Mouse (Mus musculus): ENCODE measurements around the gene Tfdp2.
"Not testable (repeated sequence)": the region's sequence is repeated elsewhere in the genome, so short reads cannot be mapped to it uniquely, and the experiment has no call there.

Gene Tfdp2

DNA sequence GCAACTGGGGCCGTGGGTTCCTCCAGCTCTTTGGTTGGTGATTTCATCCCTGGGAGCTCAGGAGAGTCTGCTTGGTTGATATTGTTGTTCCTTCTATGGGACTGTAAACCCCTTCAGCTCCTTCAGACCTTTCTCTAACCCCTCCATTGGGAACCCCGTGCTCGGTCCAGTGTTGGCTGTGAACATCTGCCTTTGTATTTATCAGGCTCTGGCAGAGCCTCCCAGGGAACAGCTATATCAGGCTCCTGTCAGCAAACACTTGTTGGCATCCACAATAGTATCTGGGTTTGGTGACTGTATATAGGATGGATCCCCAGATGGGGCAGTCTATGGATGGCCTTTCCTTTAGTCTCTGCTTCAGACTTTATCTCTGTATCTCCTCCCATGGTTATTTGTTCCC lies 116.0 kb downstream of the Tfdp2 start:
- no peak for DNase-seq (ENCODE audit: low spot score)

DNA sequence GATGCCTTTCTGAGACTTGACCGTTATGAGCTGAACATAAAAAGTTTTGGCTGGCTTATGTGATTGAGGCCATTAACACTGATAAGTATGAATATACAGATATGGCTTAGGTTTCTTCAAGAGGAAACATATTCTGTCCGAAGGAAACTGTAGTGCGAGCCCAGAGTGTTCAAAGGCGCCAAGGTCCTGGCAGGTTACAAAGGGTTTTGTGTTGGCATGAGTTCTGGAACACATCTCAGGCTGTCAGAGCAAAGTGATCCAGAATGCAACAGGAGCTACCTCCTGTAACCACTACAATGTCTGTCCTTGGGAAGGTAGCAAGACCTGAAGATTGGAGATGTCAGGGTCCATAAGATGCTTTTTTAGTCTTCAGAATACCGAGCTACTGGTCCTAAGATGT lies 123.3 kb downstream of the Tfdp2 start:
- DNase-seq (ENCODE audit: low spot score): no peak

DNA sequence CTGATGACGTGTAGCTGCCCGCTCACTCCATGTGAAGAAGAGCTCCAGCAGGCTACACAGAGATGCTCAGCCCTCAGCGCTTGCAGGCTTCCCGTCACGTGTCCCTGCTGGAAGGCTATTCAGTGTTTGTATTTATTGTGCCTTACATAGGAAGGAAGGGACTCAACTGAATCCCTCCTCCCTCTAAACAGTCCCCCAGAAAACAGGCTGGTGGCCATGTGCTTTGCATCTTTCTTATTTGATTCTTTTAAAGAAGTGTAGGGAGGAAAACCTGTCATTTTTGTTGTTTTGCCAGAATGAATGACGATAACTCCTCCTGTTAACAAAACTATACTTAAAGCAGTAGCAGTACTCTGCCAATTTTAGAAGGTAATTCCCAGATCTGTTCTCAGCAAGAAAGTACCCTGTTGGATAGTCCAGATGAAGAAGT lies 124.5 kb downstream of the Tfdp2 start:
- DNase-seq (ENCODE audit: low spot score): no peak

DNA sequence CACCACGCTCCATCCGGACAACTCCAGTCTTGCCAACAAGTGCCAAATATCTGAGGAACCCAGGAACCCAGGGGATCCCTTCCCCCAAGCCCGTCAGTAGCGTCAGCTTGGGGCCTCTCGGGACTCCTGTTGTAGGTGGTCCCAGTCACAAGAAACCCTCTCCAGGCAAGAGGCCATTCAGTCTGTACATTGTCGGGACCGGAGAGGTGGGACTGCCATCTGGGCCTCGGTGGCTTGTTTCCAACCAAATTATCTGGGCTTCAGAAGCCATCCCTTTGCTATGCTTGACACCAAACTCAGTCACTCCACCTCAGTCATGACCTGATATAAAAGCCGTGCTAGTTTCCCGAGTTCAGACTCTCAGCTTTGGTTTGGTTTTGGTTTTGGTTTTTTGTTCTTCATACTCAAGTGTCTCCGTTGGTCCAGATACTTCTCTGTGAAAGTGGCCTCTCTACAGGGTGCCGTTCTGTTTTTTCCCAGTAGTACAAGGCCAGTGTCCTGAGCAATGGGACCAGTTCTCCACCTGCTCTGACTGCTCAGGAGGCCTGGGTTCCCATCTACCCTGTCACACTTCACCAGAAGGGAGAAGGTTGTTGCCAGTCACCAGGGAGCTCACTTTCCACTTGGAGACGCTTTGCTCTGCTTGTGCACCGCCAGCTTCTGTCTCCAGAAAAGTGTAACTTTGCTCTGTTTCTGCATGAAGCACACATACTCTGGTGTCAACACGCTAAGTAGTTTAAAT lies 126.5 kb downstream of the Tfdp2 start:
- DNase-seq (ENCODE audit: low spot score): no peak

DNA sequence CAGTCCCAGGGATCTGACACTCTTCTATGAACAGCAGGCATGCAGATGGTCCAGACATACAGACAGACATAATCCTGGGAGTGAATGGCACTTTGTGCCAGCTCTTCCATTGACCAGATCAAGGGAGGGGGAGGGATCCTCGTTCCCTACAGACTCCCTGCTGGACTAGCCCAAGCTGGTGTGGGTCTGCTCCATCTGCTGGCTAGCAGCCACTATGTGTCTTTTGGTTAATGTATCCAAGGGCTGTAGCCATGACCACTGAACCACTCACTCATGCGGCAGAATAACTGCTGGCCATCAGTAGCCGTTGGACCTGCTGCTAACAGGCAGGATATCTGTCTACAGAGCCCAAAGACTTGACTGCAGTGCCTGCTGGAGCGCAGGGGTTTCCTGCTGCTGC lies 128.4 kb downstream of the Tfdp2 start:
- DNase-seq (ENCODE audit: low spot score): no peak

DNA sequence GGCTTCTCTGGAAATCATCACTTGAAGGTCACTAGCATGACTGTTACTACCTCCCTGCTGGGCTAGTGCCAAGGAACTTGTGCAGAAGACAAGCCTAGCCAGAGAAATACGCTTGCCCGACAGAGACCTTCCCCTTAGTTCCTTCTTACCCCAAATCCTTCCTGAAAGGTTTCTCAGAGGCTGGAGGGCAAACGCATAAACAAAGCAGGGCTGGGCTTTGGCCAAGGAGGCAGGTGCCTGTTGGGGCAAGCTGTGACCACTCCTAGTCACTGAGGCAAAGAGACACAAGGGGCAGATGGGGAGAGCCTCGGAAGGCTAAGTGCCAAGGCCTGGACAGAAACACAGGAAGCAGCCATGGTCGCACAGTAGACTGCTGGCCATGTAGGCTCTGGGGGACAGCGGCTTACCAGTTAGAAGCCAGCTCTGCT lies 130.4 kb downstream of the Tfdp2 start:
- DNase-seq (ENCODE audit: low spot score): no peak

DNA sequence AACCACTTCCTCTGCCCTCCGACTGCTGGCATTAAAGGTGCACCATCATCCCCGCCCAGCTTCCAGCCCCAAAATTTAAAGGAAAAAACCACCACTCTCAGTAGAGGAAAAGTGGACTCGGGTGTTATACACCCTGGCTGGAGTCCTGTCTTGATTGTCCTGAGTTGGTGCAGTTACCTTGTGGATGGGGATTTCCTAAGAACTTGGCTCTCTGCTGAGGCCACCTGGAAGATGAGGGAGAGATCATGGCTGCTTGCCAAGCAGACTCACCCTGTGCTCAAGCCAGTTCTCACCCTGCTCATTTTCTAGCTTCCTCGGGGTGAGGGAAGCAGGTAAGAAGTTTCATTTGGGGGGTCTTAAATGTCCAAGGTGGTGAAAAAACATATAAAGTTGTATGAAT lies 132.2 kb downstream of the Tfdp2 start:
- no peak for DNase-seq (ENCODE audit: low spot score)

DNA sequence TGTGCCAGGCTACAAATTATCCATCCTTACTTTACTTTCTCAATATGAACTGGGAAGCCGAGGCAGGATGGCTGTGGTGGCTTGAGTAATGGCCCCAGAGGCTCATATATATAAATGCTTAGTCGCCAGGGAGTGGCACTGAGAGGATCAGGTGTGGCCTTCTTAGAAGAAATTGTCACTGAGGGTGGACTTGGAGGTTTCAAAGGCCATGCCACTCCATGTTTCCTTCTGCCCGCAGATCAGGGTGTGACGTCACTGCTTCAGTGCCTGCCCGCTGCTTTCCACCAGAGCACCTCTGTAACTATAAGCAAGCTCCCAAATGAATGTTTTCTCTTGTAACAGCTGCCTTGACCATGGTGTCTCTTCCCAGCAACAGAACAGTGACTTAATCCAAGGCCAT lies 135.1 kb downstream of the Tfdp2 start:
- no peak for DNase-seq (ENCODE audit: low spot score)

DNA sequence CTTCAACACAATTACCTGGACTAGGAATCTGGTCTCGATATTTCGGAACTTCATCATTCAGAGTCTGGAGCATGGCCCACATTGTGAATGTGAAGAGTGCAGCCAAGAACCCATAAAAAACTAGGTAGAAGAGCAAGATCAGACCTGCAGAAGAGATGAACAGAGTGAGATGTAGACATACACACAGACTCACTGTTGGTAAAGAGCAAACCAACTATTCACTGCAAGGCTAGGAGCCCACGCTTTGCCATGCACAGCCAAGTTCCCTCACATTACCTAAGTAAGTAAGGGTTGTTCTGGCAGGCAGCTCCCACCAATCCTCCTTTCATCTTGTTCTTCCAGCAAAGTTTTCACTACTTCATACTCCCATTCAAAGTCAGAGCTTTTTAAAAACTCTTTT lies 149.7 kb downstream of the Tfdp2 start:
- no peak for DNase-seq (ENCODE audit: low spot score)

DNA sequence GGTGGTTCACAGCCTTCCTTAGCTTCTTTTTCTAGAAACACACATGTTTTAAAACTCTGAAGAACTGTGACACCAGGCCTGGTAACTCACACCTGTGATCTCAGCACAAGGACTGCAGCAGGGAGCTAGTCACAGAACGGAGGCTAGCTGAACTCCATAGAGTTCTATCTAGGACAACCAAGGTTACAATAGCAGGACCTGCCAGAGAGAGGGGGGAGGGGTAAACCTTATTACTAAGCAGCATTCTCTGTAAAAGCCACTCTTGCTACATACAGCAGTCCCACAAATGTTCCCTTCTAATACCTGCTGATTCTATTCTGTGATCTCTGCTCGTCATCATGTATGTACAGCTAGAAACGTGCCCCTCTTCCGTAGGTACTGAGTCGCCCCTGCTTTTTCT lies 152.8 kb downstream of the Tfdp2 start:
- DNase-seq (ENCODE audit: low spot score): no peak

DNA sequence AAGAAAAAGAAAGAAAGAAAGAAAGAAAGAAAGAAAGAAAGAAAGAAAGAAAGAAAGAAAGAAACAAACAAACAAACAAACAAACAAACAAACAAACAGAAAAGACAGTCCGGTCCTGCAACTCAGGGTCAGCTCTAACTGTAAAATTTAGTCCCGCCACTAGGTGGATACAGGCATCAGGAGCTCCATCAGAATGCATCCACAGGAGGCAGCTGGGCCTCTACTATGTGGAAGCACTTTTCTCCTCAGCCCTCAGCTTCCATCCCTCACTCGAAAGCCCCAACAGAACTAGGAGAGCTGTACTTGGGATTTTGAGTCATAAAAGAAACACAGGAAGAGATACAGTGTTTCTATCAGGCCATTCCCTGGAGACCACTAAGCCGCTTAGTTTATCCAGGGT lies 153.9 kb downstream of the Tfdp2 start:
- DNase-seq (ENCODE audit: low spot score): peak; percentile 29

DNA sequence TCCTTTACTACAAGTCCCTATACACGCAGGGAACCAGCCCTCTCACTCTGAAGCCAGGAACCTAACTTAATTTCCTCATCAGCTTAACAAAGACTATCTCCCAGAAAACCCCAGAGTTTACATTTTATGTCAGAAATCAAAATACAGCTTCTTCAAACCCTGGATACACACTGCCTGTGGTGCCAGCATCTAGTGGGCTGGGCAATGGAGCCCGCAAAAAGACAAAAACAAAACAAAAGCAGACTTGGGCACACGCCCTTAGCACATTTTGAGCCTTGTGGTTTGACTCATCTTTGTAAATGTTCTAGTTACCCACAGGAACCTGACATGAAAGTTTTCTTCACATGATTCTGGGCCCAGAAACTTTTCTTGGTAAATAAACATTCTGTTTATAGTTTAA lies 154.4 kb downstream of the Tfdp2 start:
- no peak for DNase-seq (ENCODE audit: low spot score)

DNA sequence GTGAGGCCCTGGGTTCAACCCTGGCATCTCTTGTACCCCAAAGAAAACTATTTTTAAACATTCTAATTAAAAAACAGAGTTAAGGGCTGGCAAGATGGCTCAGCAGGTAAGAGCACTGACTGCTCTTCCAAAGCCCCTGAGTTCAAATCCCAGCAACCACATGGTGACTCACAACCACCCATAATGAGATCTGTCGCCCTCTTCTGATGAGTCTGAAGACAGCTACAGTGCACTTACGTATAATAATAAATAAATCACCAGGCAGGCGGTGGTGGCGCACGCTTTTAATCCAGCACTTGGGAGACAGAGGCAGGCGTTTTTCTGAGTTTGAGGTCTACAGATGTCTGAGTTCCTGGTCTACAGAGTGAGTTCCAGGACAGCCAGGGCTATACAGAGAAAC lies 155.7 kb downstream of the Tfdp2 start:
- not testable (repeated sequence) for DNase-seq (ENCODE audit: low spot score)

DNA sequence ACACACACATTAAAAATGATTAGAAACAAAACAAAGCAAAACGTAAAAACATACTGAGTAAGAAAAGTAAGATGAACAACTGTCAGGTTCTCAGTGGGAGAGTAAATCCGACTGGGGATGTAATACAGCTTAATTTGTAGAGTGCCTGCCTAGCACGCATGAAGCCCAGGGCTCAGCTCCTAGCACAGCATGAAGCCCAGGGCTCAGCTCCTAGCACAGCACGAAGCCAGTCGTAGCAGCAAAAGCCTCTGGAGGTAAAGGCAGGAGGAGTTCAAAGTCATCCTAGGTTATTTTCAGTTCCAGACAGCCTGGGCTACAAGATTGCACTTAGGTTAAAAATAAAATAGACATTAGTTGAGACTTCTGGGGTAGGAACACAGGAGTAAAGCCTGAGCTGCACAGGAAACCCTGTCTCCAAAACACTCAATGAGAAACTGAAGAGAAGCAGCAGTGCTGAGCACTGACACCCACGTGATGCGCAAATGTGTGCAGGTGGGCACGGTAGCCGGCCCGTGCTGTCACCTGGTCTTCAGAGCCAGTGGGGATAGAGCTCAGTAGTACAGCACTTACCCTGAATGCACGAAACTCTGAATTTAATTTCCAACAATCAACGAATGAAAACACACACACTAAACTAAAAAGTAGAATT lies 157.2 kb downstream of the Tfdp2 start:
- no peak for DNase-seq (ENCODE audit: low spot score)

DNA sequence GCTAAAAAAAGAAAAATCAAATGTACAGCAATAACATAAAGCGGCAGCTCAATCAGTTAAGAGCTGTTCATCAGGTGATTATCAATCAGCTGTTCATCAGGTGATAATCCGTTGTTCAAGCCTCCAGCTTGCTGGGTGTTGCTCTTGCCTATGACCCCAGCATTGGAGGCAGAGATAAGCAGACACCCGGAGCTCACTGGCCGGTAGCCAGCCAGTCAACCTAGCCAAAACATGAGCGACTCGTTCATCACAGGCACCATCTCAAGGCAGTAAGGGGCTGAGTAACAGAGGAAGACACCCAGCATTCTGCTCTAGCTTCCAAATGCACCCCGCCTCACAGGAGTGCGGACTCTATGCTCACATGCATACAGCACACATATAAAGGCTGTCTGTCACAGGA lies 157.7 kb downstream of the Tfdp2 start:
- no peak for DNase-seq (ENCODE audit: low spot score)

DNA sequence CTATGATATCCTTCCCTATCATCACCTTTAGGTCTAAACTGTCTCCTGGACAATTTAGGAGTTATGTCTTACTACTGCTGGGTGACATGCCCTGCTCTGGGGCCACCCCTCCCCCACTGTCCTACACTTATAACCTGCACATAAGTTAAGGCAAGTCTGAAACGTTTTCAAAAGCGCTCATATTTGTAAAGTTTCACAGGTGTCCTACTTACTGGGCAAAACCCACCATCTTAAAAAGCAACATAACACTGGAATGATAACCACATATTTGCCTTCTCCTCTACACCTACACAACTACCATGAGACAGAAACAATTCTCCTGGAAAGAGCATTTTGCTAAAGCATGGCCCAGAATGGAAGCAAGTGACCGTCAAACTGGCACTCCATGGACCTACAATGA lies 164.0 kb downstream of the Tfdp2 start:
- DNase-seq (ENCODE audit: low spot score): no peak

DNA sequence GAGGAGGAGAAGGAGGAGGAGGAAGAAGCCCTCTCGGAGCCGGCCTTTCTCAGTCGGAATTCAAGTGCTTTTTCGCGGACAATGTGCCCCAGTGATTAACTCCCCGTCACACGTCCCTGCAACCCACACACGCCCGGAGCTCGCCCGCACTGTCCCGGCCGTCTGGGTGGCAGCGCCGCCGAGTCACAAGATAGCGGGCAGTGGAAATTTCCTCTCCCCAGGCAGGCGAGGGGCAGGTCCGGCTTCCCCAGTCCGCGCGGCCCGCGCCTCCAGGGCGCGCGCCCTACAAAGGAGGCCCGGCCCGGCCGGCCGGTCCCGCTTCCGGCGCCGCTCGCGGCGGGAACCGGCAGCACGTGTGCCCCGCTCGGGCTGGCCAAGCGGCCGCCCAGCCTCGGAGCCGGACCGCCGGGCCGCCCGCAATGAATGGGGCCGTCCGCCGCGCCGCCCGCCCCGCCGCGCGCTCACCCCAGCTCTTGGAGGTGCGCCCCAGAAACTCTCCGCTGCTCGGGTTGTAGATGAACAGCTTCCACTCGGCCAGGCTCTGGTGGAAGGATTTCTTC lies 167.6 kb downstream of the Tfdp2 start:
- DNase-seq (ENCODE audit: low spot score): peak; percentile 40

DNA sequence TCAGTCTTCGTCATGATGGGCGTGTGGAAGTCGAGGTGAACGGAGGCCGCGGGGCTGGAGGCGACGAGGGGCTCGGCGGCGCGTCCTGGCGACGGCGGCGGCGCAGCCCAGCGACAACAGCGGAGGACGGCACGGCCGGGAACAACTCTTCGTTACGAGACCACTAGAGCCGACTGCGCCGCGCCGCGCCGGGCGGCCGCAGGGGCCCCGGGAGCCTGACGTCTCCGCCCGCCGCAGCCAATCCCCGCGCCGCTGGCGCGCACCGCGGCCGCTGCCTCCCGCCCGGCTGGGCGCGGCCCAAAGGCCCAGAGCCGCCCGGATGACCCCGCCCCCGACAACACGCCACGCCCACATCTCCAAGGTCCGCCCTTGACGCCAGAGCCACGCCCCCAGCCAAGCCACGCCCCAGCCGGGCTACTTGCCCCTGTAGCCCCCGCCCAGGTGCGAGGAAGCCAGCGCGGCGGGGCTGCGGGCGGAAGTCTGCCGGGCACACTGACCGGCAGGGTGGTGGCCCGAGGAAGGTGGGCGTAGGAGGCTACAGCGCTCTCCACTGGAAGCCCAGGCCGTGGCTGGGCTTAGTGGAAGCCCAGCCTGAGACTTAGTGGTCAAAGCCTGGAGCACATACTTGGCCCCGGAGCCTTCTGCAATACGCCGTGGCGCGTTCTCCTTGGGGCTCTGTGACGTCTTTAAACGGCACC lies 168.2 kb downstream of the Tfdp2 start, which contains the start of gene Atp1b3:
Atp1b3 (minus strand) TSS at position 302 of the 698 bp plus-strand sequence.
- DNase-seq (ENCODE audit: low spot score): peak; percentile 97

DNA sequence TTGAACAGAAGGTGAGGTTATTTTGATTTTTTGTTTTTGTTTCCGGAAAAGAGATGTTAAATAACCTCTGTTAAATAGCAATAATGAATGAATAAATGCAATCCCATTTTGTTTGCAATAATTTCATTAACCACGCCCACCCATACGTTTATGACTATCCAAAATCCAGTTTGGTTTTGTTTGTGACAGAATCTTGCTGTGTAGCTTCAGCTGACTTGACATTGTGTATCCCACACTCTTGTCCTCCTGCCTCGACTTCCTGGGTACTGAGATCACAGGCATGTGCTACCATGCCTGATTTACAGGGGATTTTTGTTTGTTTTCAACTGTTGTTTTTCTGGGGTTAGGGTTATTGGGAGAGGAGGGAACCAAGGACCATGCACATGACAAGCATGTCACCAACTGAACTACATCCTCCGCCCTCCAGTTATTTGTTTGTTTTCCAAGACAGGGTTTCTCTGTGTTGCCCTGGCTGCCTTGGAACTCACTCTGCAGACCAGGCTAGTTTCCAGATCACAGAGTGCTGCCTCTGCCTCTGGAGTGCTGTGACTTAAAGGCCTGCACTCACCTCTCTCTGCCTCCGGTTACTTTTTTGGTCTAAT lies 169.3 kb downstream of the Tfdp2 start:
- DNase-seq (ENCODE audit: low spot score): no peak

DNA sequence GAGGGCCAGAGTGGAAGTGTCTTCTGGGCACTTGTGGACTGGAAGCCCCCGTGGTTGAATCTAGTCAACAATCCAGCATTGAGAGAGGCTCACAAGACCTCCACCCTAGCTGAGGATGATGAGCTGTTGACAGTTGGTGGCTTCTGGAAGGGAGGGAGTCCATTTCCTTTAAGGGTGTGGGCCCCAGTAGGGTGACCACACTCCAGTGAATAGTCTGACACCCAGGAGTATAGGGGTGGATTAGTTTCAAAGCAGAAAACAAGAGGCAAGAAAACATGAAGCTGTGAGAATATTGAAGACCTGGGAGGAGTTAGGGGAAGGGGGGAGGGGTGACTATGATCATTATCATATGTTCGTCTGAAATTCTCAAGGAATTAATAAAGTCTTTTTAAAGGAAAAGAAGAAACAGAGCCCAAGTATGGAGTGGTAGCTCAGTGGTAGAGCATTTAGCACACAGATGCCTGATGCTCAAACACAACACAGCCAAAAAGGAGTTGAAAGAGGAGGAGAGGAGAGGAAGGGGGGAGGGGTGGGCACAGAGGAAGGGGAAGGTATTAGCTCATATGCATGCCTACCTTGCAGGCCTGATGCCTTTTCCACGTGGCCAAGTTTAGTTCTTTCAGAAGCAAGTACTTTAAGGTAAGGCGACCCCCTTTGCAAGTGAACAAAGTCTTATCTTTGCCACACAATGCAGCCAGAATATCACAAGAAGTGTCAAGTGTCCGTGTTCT lies 173.7 kb downstream of the Tfdp2 start:
- no peak for DNase-seq (ENCODE audit: low spot score)

DNA sequence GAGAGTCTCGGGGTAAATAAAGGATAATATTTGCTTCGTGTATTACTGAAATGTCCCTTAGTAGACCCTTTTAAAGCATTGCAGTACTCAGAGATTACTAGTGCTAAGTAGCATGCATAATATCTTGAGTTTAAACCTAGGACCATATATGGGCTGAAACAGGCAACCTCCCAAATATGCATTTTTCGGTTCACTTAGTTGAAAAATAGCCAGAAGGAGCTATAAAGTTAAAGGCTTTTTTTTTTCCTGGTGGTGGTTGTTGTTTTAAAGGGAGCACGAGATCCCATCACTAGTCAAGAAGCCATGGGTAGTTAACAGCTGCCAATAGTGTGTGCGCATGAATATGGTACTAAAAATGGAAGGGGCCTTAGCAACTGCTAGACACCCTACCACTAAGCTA lies 175.0 kb downstream of the Tfdp2 start:
- no peak for DNase-seq (ENCODE audit: low spot score)

All from left cerebral cortex, adult 11 months (tissue).